Mouse (Mus musculus) neural tube, embryonic 15.5 days (tissue): ENCODE results near the gene Ncapd2. TPM values are rescaled to one million over a fixed set of nuclear protein-coding genes. Genes with fewer than 3 reads are reported as not detected.

Source experiments
- ATAC-seq: fragments of 200-750 bp; cut with Nextera tagmentation; 2 replicates; pipeline ENCODE4 v1.8.0; 2017; ENCODE audit warnings: mild to moderate bottlenecking, moderate TSS enrichment, moderate library complexity; ENCODE audit not compliant: low FRiP score
- H3K27ac ChIP-seq: fragments of 300-500 bp; sonication (generic); replicated peaks from 2 replicates; pipeline ENCODE4 v1.5.1; 2015; ENCODE audit warnings: mild to moderate bottlenecking, inconsistent platforms
- H3K27me3 ChIP-seq: fragments of 300-500 bp; sonication (generic); replicated peaks from 2 replicates; pipeline ENCODE4 v1.6.1; 2015; ENCODE audit warnings: inconsistent platforms
- H3K36me3 ChIP-seq: fragments of 300-500 bp; sonication (generic); 2 replicates; pipeline ENCODE4 v1.6.1; 2015; ENCODE audit warnings: inconsistent platforms
- H3K4me1 ChIP-seq: fragments of 300-500 bp; sonication (generic); 2 replicates; pipeline ENCODE4 v1.6.1; 2015; ENCODE audit warnings: inconsistent platforms
- H3K4me2 ChIP-seq: fragments of 300-500 bp; sonication (generic); 2 replicates; pipeline ENCODE4 v1.6.1; 2015; ENCODE audit warnings: inconsistent platforms, mild to moderate bottlenecking, moderate library complexity
- H3K4me3 ChIP-seq: fragments of 300-500 bp; sonication (generic); replicated peaks from 2 replicates; pipeline ENCODE4 v1.5.1; 2015; ENCODE audit warnings: mild to moderate bottlenecking, inconsistent platforms
- H3K9ac ChIP-seq: fragments of 300-500 bp; sonication (generic); replicated peaks from 2 replicates; pipeline ENCODE4 v1.6.1; 2015; ENCODE audit warnings: mild to moderate bottlenecking, inconsistent platforms
- H3K9me3 ChIP-seq: fragments of 300-500 bp; sonication (generic); replicated peaks from 2 replicates; pipeline ENCODE4 v1.6.1; 2016; ENCODE audit warnings: inconsistent platforms
- WGBS: fragments of 180-500 bp; shearing (Covaris S2); methylation state at CpG from one replicate; pipeline ENCODE4 v1.1.7; 2015; ENCODE audit warnings: mixed read lengths; 5-methylcytosine and 5-hydroxymethylcytosine counted together
- polyA plus RNA-seq: library from polyadenylated mRNA; unstranded; fragments of >200 nt; fragmentation: Nextera tagmentation; extraction: Ambion mirVana; gene quantifications from 2 replicates; pipeline ENCODE4 v1.2.1, GENCODE M21; 2015

Gene Ncapd2
- polyA plus RNA-seq, 1 experiment from 2014 or later: 38.2 TPM

- ATAC-seq: no peak
Measured at GRCm38 (mm10) chr6:125213715-125214114, 22.2 kb upstream of the Ncapd2 start.

GRCm38 (mm10) chr6:125213129-125213528 is 21.6 kb upstream of the Ncapd2 start:
- Histone ChIP-seq H3K9ac (no peak overlapping the region), H3K4me1 (peaks cover 13% of the 10 kb centered on the region), H3K27me3 (peaks cover 18% of the 10 kb centered on the region; the same call in 1 of the 2 replicates), H3K27ac (no peak overlapping the region), H3K4me3 (no peak overlapping the region), H3K9me3 (no peaks in the 10 kb centered on the region), H3K4me2 (no peak overlapping the region), H3K36me3 (no peaks in the 10 kb centered on the region)
- WGBS: 76% methylated on average over 6 of the region's 6 CpGs
- ATAC-seq: no peak

More at GRCm38 (mm10) chr6:125213715-125214114, 22.2 kb upstream of the Ncapd2 start:
- Histone ChIP-seq H3K36me3 (no peaks in the 10 kb centered on the region), H3K4me1 (peaks cover 18% of the 10 kb centered on the region), H3K27ac (no peak overlapping the region), H3K4me2 (no peak overlapping the region), H3K9me3 (no peaks in the 10 kb centered on the region), H3K27me3 (peaks cover 18% of the 10 kb centered on the region; the same call in 1 of the 2 replicates), H3K9ac (no peak overlapping the region), H3K4me3 (no peak overlapping the region)
- WGBS: 80% methylated on average over 6 of the region's 6 CpGs

- no peak overlapping the region for H3K4me2 ChIP-seq
- peaks cover 13% of the 10 kb centered on the region for H3K4me1 ChIP-seq
- no peaks in the 10 kb centered on the region for H3K36me3 ChIP-seq
- no peaks in the 10 kb centered on the region for H3K9me3 ChIP-seq
- no peak overlapping the region for H3K9ac ChIP-seq
- WGBS: 41% methylated on average over 2 of the region's 2 CpGs
- H3K27ac ChIP-seq: no peak overlapping the region
- ATAC-seq: no peak
- H3K4me3 ChIP-seq: no peak overlapping the region
- peaks cover 18% of the 10 kb centered on the region; the same call in 1 of the 2 replicates for H3K27me3 ChIP-seq
Measured at GRCm38 (mm10) chr6:125212621-125213020, 21.1 kb upstream of the Ncapd2 start.

DNA sequence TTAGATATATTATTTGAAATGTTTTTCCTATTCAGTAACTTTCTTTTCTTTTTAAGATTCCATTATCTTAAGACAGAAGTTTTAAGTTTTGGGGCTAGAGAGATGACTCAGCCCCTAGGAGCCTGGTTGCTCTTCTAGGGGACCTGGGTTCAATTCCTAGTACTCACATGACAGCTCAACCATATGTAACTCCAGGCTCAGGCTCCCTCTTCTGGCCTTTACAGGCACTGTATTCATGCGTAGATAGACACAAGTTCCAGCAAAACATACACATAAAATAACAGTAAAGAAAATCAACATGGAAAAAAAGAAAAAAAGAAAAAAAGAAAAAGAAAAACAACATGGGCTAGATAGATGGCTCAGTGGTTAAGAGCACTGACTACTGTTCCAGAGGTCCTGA is 18.9 kb upstream of the Ncapd2 start:
- no peak for ATAC-seq
- no peak overlapping the region for H3K9ac ChIP-seq
- H3K4me3 ChIP-seq: no peak overlapping the region
- H3K27ac ChIP-seq: no peak overlapping the region
- no peaks in the 10 kb centered on the region for H3K36me3 ChIP-seq
- no peak overlapping the region for H3K4me2 ChIP-seq
- 90% methylated on average over 1 of the region's 1 CpGs for WGBS
- H3K4me1 ChIP-seq: no peaks in the 10 kb centered on the region
- H3K9me3 ChIP-seq: no peaks in the 10 kb centered on the region
- peaks cover 18% of the 10 kb centered on the region; the same call in 1 of the 2 replicates for H3K27me3 ChIP-seq

GRCm38 (mm10) chr6:125197166-125197565 is 5.7 kb upstream of the Ncapd2 start:
- ATAC-seq: no peak

GRCm38 (mm10) chr6:125196301-125196700 is 4.8 kb upstream of the Ncapd2 start:
- H3K9ac ChIP-seq: no peak overlapping the region
- no peak overlapping the region for H3K4me2 ChIP-seq
- no peak overlapping the region for H3K27ac ChIP-seq
- WGBS: 55% methylated on average over 3 of the region's 3 CpGs
- no peaks in the 10 kb centered on the region for H3K9me3 ChIP-seq
- no peak for ATAC-seq
- no peak overlapping the region for H3K4me3 ChIP-seq
- H3K27me3 ChIP-seq: no peaks in the 10 kb centered on the region
- H3K4me1 ChIP-seq: peaks cover 19% of the 10 kb centered on the region
- H3K36me3 ChIP-seq: peaks cover 20% of the 10 kb centered on the region

More at GRCm38 (mm10) chr6:125197166-125197565, 5.7 kb upstream of the Ncapd2 start:
- Histone ChIP-seq H3K4me2 (no peak overlapping the region), H3K36me3 (peaks cover 20% of the 10 kb centered on the region), H3K9me3 (no peaks in the 10 kb centered on the region), H3K4me1 (peaks cover 19% of the 10 kb centered on the region), H3K4me3 (no peak overlapping the region), H3K27ac (no peak overlapping the region), H3K27me3 (no peaks in the 10 kb centered on the region), H3K9ac (no peak overlapping the region)
- 90% methylated on average over 5 of the region's 5 CpGs for WGBS

DNA sequence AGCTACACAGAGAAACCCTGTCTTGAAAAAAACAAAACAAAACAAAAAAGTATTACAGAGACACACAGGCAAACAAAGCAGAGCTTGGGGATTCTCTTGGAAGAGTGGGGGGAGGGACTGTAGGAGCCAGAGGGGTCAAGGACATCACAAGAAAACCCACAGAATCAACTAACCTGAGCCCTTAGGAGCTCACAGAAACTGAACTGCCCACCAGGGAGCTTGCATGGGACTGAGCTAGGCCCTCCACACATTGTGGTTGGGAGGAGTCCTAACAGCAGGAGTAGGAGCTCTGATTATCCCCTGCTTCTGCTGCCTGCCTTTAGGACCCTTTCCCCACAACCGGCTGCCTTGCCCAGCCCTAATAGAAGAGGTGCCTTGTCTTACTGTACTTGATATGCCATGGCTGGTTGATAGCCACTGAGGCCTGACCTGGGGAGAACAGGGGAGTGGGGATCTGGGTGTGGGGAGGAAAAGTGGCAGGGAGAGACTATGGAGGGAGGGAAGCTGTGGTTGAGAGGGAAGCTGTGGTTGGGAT is 4.1 kb upstream of the Ncapd2 start:
- Histone ChIP-seq H3K27me3 (no peaks in the 10 kb centered on the region), H3K4me2 (no peak overlapping the region), H3K9me3 (no peaks in the 10 kb centered on the region), H3K4me1 (peaks cover 22% of the 10 kb centered on the region), H3K9ac (no peak overlapping the region), H3K4me3 (no peak overlapping the region), H3K27ac (no peak overlapping the region), H3K36me3 (peaks cover 20% of the 10 kb centered on the region)
- WGBS: 21% methylated on average over 1 of the region's 1 CpGs
- ATAC-seq: no peak

DNA sequence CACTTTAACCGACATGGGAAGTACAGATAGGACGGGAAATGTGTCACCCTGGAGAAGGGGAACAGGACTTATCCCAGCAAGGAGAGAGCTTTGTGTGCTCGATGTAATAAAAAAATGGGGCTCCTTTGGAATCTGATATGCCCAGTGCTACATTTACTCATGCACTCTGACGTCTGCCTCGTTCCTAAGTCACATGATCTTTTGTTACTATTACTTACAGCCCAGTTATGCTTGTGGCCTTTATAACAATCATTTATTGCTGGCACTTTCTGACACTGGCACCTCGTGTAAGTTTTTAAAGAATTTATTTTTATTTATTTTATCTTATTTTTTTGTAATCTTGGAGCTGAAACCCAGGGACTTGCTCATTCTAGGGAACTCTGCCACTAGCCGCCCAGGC is 1.9 kb upstream of the Ncapd2 start:
- no peak overlapping the region for H3K27ac ChIP-seq
- no peaks in the 10 kb centered on the region for H3K9me3 ChIP-seq
- peaks cover 30% of the 10 kb centered on the region for H3K4me1 ChIP-seq
- 80% methylated on average over 7 of the region's 7 CpGs for WGBS
- peaks cover 28% of the 10 kb centered on the region for H3K36me3 ChIP-seq
- peak overlapping the region; percentile 92; the same call in 1 of the 2 replicates for H3K4me2 ChIP-seq
- no peaks in the 10 kb centered on the region for H3K27me3 ChIP-seq
- no peak overlapping the region for H3K4me3 ChIP-seq
- no peak for ATAC-seq
- H3K9ac ChIP-seq: no peak overlapping the region

GRCm38 (mm10) chr6:125192841-125193240 is 1.3 kb upstream of the Ncapd2 start:
- WGBS: 52% methylated on average over 5 of the region's 5 CpGs
- no peak for ATAC-seq

DNA sequence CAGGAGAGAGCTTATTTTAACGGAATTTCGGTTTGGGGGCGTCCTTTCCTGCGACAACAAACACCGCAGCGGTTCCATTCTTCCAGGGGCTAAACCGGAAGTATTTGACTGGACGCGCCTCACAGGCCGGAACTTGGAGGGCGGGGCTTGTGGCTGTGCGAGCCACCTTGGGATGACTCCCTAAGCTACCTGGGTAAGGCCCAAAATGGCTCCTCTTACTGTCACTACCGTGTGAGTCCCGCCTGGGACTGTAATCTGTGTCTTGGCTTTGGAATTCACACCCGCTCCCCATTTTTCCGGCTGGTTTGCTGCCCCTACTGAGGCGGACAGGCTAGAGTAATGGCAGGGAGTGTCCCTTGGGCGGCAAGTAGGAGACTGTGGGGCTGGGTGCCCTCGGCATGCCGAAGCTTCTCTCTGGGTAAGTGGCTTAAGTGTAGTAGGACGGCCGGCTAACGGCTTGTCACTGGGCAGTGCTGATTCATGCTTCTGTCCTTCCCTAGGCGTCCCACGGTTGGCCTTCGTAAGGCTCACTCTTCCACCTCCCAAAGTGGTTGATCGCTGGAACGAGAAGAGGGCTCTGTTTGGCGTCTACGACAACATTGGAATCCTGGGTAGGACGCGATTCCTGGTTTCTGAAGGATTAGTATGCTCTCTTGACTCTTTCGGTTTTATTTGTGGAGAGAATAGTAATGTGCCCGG is 664 bp upstream of the Ncapd2 start:
- no peaks in the 10 kb centered on the region for H3K9me3 ChIP-seq
- H3K4me3 ChIP-seq: peak overlapping the region; percentile 74
- H3K4me1 ChIP-seq: peaks cover 30% of the 10 kb centered on the region
- H3K27me3 ChIP-seq: no peaks in the 10 kb centered on the region
- peak; percentile 96 for ATAC-seq
- peak overlapping the region; percentile 100 for H3K27ac ChIP-seq
- peak overlapping the region; percentile 78 for H3K9ac ChIP-seq
- under 1% methylated on average over 34 of the region's 34 CpGs for WGBS
- H3K4me2 ChIP-seq: peak overlapping the region; percentile 92
- H3K36me3 ChIP-seq: peaks cover 39% of the 10 kb centered on the region

More at GRCm38 (mm10) chr6:125192841-125193240, 1.3 kb upstream of the Ncapd2 start:
- Histone ChIP-seq H3K9me3 (no peaks in the 10 kb centered on the region), H3K4me3 (peak overlapping the region; percentile 74), H3K9ac (peak overlapping the region; percentile 78), H3K36me3 (peaks cover 33% of the 10 kb centered on the region), H3K4me1 (peaks cover 30% of the 10 kb centered on the region), H3K27ac (peak overlapping the region; percentile 100), H3K4me2 (peak overlapping the region; percentile 92), H3K27me3 (no peaks in the 10 kb centered on the region)

GRCm38 (mm10) chr6:125190816-125191215 is 685 bp downstream of the Ncapd2 start:
- Histone ChIP-seq H3K27me3 (no peaks in the 10 kb centered on the region), H3K4me1 (peaks cover 30% of the 10 kb centered on the region), H3K9me3 (no peaks in the 10 kb centered on the region), H3K4me2 (peak overlapping the region; percentile 92), H3K36me3 (peaks cover 50% of the 10 kb centered on the region), H3K9ac (peak overlapping the region; percentile 69), H3K4me3 (peak overlapping the region; percentile 74), H3K27ac (peak overlapping the region; percentile 100; the same call in 1 of the 2 replicates)
- no peak for ATAC-seq

GRCm38 (mm10) chr6:125186203-125186602 is 5.3 kb downstream of the Ncapd2 start:
- no peaks in the 10 kb centered on the region for H3K9me3 ChIP-seq
- no peak overlapping the region for H3K4me3 ChIP-seq
- H3K9ac ChIP-seq: no peak overlapping the region
- H3K27me3 ChIP-seq: no peaks in the 10 kb centered on the region
- H3K4me1 ChIP-seq: peaks cover 11% of the 10 kb centered on the region
- H3K36me3 ChIP-seq: peaks cover 72% of the 10 kb centered on the region
- WGBS: 93% methylated on average over 10 of the region's 10 CpGs
- no peak overlapping the region for H3K27ac ChIP-seq
- no peak for ATAC-seq
- H3K4me2 ChIP-seq: no peak overlapping the region
